Mouse (Mus musculus) kidney, adult 8-10 months (tissue): ENCODE measurements around the gene Spred2.
A peak's percentile ranks its signal among the peaks of the same experiment; 100 is the strongest.

Experiments
- DNase-seq, 2 experiments: peaks; one replicate each; pipeline ENCODE4 v3.0.0; 2022

Gene Spred2

GRCm38 (mm10) chr11:19986443-19986861 is 62.3 kb downstream of the Spred2 start:
- DNase-seq: no peak

DNA sequence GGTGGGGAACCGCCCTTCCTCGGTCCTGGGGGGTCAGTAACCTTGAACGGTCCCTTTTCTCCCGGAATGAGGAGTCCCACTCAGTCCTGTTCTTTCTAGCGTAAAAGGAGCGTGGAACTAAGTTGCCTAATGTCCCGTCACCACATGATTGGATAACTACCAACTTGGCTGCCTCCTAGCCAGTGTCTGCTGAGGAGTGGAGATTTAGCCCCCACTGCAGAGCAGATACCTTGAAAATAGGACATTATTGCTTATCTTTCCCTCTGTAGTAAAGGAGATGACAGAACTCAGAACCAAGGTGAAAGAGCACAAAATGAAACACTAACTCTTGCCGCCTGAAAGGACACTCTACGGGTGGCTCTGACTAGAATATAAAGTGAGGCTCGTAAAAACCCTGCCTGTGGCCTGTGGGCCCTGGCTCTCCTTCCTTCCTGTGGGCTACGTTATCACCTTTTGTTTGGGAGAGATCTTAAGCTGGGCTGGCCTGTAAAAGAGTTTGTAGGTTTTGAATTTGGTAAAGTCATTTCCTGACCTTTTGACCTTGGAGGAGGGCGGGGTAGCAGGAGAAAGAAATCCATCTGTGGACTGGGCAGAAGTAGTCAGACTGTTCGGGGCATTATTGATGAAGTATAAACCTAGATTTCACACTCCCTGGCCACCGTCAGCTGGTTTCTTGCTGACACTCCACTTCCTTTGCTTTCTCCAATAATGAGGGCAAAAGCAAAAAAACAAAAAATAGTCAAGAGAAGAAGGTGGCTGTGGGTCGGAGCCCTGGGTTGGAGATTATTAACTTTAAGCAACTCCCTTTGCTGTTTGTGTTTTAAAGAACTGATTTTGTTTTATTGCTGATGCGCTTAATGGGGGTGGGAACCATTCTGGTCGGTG is 62.9 kb downstream of the Spred2 start:
- DNase-seq: peak; percentile 53 to 57

- peak; percentile 42 to 48 for DNase-seq
Observed at GRCm38 (mm10) chr11:19987756-19988091, 63.5 kb downstream of the Spred2 start.

DNA sequence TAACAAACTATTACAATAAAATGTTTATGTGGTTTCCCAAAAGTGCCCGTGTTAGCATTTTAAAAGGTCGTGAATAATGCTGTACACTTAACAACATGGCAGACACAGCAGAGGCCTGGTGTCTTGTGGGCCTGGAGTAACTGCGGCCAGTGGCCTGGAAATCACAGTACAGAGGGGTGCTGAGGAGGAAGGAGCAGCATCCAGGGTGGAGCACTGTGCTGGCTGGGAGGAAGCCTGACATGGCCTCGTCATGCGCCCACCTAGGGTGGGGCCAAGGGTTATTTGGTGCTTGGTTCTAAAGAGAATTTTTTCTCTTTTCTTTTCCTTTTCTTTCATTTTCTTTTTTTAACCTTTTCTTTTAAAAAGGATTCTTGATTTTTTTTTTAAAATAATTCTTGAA is 64.0 kb downstream of the Spred2 start:
- no peak for DNase-seq

GRCm38 (mm10) chr11:19988631-19989030 is 64.5 kb downstream of the Spred2 start:
- DNase-seq: no peak

GRCm38 (mm10) chr11:19989141-19989910 is 65.2 kb downstream of the Spred2 start:
- DNase-seq: no peak

DNA sequence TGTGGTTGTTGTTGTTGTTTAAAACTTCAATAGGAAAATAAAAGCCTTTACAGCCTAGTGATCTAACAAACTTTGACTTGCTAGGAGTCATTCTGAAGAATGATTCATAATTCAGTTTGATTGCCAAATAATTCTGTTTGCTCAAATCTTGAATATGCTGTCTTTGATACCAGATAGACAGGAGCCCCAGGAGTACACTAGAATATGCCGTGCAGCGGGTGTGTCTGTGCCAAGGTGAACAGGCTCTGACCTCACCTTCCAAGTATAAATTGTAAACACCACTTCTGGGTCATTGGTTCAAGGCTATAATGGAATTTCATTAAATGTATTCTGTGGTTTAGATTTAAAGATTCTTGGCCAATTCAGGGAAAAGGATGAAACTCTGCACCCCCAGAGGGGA is 66.6 kb downstream of the Spred2 start:
- DNase-seq: no peak

DNA sequence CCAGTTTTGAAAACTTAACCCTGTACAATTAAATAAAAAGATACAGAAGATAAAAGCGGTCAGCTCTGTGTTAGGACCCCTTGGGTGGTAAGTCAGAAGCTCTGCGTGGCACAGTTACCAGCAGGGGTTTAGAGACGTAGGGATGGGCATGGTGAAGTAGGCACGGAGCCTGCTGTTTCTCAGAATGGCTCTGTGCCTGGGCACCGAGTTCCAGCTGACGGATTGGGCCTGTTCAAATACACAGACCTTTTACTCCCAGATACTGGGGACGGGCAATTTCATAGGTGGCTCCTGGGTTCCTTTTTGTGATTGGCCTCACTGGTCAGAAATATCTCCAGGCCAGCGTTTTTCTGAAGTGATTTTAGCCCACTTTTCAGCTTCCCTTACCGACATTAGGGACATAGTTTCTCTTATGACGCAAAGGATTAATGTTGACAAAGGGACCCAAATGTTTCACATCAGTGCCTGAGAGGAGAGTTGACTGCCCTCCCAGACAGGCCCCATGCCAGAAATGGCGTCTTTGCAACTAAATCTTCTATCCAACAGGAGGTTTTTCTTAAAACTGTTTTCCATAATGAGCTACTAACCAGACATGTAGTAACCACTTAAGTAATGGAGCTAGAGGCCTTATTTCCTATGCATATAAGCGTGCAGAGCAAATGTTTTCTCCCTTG is 67.3 kb downstream of the Spred2 start:
- peak in 1 of 2 experiments; percentile 29 for DNase-seq

- peak; percentile 33 to 64 for DNase-seq
Observed at GRCm38 (mm10) chr11:19992341-19993281, 68.4 kb downstream of the Spred2 start.

- peak in 1 of 2 experiments; percentile 43 for DNase-seq
Observed at GRCm38 (mm10) chr11:19993753-19994152, 69.6 kb downstream of the Spred2 start.

DNA sequence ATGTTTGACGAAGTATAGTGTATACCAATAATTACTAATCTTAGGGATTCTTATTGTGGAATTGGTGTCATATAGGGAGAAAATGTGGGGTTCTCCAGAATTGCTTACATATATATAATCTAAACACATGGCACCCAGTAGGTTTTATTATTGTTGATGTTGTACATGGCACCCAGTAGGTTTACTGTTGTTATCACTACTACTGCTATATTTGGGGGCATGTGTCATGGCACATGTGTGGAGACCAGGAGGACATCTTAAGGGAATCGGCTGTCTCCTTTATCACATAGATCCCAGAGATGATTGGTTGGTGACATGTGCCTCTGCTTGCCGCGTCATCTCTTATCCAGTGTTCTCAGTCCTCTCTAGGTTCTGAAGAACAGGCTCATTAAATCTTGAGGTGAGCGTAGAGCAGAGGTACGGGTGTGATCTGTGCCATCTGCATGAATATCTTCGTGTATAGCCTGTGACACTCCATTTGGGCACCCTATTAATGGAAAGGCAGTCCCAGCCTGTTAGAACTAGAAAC is 70.2 kb downstream of the Spred2 start:
- no peak for DNase-seq

- DNase-seq: no peak
Observed at GRCm38 (mm10) chr11:19997940-19998339, 73.8 kb downstream of the Spred2 start.

DNA sequence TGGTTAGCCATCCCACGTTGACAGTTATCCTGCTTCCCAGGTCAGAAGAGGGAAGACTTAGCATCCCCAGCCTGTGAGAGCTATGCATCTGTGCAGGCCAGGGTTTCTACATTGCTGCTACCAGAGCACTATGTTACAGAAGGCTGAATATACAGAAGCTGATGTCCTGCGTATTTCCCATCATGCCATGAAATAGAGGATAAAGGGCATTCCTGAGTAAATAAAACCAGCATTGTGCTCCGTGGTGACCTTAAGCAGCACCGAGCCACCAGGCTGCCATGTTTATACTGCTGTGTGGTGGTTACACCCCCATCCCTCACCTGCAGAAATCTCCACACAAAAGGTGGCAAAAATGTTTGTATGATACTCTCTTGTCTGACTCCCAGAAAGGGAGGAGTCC is 78.7 kb downstream of the Spred2 start:
- no peak for DNase-seq

GRCm38 (mm10) chr11:20007701-20008100 is 83.5 kb downstream of the Spred2 start:
- DNase-seq: no peak

- peak; percentile 17 to 26 for DNase-seq
Observed at GRCm38 (mm10) chr11:20011210-20011978, 87.2 kb downstream of the Spred2 start.

DNA sequence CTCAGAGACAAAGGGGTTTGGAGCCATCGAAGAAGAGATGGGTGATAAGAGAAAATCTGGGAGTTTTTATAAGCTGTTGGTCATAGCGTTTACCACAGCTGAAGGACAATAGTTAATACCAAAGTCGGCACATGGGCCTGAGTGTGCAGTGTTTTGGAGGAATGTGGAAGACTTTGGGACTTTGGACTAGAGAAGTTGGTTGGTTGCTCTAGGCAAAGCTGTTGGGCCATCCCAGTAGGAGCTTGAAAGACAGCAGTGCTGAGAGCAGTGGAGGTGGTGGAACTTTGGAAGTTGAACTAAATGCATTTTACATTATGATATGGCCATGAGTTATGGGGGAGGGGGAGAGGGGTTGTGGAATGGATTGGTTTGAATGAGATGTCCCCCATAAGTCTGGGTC is 89.2 kb downstream of the Spred2 start:
- peak; percentile 26 to 32 for DNase-seq

DNA sequence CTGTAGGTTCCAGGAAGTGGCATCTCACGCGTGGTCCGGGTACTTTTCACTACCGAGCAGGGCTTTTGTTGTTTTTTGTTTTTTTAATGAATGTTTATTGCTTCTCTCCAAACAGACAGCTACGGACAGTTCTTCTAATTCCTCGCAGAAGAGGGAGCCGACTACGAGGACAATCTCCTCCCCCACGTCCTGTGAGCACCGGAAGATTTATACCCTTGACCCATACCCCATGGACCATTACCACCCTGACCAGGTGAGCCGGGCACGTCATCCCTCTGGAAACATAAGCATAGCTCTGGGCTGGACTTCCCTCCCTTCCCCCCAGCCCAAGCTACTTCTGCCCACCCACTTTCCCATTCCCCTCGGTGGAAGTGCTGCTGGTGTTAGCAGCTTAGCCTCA is 93.8 kb downstream of the Spred2 start:
- no peak for DNase-seq

GRCm38 (mm10) chr11:20018905-20019304 is 94.7 kb downstream of the Spred2 start:
- no peak for DNase-seq

- DNase-seq: no peak
Observed at GRCm38 (mm10) chr11:20020720-20021119, 96.5 kb downstream of the Spred2 start.

GRCm38 (mm10) chr11:20022462-20022861 is 98.3 kb downstream of the Spred2 start:
- no peak for DNase-seq

GRCm38 (mm10) chr11:20022911-20023482 is 98.8 kb downstream of the Spred2 start:
- no peak for DNase-seq
